Mouse (Mus musculus): ENCODE results near the gene Stk24.

The Stk24 gene

DNA sequence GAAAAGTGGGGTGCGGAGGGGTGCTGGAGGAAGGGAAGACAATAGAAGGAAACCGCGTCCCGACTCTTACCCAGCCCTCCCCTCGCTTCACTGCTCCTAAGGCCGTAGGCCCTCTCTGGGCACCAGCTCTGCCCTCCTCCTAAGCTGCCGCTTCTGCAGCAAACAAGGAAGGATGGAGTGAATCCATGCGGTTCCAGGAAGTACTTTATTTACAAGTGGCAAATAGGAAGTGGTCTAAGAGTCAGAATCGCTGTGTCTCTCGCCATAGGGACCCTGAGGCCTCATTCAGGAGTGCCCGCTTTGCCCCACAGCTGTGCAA, at the start of gene Stk24:
TSS of gene Stk24 (minus strand) at position 185 of the 319 bp plus-strand sequence.
- CTCF ChIA-PET = interaction anchor here (0.6 to 1.0 kb wide), 2 partner anchors 18 to 28 kb away, joined by 3 to 5 read pairs; no protein-coding TSS in a partner anchor

GRCm38 (mm10) chr14:121428148-121428547, 48.3 kb upstream of the Stk24 start:
- CTCF ChIA-PET = no interaction called here

- CTCF ChIA-PET = no interaction called here
Observed at GRCm38 (mm10) chr14:121426743-121427142, 46.9 kb upstream of the Stk24 start.

- CTCF ChIA-PET = interaction anchor here (0.5 to 0.8 kb wide), 2 partner anchors 145 to 1048 kb away, joined by 4 to 7 read pairs; no protein-coding TSS in a partner anchor
Observed at GRCm38 (mm10) chr14:121425004-121425793, 45.4 kb upstream of the Stk24 start.

- CTCF ChIA-PET = no interaction called here
Observed at GRCm38 (mm10) chr14:121423341-121423751, 43.5 kb upstream of the Stk24 start.

GRCm38 (mm10) chr14:121422664-121423340, 43.0 kb upstream of the Stk24 start:
- CTCF ChIA-PET = interaction anchor here (0.6 kb wide), 1 partner anchor 107 kb away, joined by 3 read pairs; no protein-coding TSS in a partner anchor

- CTCF ChIA-PET = no interaction called here
Observed at GRCm38 (mm10) chr14:121422000-121422399, 42.2 kb upstream of the Stk24 start.

DNA sequence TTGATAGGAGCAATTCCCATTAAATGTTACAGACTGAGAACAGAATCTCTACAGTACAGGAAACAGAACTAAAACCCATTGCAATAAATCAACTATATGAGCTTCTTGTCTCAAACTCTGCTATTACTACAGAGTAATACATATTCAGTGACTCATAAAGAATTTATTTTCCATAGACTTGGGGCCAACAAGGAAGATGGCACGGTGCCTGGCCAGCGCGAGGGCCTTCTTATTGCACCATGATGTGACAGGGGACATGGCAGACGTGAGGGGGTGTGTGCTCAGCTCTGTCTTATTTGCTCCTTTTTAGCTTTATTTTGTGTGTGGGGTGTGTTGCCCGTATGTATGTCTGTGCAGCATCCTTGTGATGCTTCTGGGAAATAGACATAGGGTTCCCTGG, 37.8 kb upstream of the Stk24 start:
- CTCF ChIA-PET = no interaction called here

DNA sequence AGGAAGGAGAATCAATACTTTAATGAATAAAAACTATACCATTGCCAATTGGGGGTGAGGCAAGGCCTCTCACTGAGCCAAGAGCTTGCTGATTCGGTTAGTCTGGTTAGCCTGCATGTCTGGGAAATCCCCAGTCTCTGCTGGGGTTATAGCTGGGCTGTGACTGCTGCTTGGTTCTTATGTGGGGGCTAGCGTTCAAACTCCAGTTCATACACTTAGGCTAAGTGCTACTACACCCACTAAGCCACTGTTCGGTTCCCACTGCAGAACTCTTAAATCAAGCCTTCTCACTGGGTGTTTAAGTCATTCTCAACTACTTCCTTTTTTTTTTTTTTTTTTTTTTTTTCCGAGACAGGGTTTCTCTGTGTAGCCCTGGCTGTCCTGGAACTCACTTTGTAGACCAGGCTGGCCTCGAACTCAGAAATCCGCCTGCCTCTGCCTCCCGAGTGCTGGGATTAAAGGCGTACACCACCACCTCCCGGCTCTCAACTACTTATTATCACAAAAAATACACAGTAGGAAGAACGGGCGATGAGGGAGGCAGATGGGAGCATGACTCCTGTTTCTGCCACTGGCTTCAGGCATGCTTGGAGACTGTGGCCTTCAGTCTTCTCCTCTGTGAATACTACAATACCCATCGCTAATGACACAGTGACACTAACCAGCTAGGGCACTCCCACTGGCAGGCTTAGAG, 37.0 kb upstream of the Stk24 start:
- CTCF ChIA-PET = interaction anchor here (0.6 kb wide), 1 partner anchor 1168 kb away, joined by 7 read pairs; no protein-coding TSS in a partner anchor

GRCm38 (mm10) chr14:121414635-121415241, 34.9 kb upstream of the Stk24 start:
- CTCF ChIA-PET = no interaction called here

DNA sequence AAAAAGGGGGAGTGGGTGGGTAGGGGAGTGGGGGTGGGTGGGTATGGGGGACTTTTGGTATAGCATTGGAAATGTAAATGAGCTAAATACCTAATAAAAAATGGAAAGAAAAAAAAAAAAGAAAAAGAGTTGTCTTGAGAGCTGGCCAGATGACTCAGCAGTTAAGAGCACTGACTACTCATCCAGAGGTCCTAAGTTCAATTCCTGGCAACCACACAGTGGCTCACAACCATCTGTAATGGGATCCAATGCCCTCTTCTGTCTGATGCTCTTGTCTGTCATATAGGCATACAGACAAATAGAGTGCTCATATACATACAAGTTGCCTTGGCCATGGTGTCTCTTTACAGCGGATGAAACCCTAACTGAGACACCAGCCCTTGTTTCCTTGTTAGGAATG, 33.9 kb upstream of the Stk24 start:
- CTCF ChIA-PET = interaction anchor here (0.7 kb wide), 1 partner anchor 45 kb away, joined by 3 read pairs; no protein-coding TSS in a partner anchor

DNA sequence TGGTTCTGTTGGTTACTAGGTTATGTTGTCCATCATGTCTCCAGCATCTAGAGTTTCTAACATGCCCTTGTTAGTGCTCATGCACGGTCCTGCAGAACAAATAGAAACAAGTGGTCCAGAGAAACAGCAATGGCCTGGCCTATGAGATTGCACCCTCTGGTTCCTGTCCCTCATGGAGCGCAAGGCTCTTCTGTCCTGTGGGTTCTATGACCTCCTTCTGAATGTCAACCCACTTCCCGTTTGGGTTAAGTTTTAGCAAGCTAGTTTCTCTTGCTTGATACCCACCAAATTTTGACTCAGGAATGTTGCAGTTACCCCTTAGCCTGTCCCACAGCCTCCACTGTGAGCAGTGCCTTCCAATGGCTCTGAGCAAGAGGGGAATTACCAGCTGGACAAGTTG, 29.1 kb upstream of the Stk24 start:
- CTCF ChIA-PET = no interaction called here

- CTCF ChIA-PET = no interaction called here
Observed at GRCm38 (mm10) chr14:121406943-121407342, 27.1 kb upstream of the Stk24 start.

DNA sequence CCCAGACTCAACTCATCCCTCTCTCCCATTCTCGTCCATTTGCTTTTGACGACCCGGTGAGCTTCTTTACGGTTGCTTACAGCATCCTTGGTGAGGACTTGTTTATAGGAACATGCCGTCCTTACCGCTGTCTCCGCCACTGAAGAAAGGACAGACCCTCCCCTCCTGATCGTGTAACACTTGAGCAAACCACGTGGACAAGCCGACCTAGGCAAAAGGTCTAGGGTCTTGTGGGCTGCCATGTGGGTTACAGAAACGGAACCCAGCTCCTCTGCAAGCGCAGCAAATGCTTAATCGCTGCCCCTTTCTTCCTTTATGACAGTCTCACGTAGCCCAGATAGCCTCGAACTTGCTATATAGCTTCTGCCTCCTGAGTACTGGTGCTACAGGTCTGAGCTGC, 25.7 kb upstream of the Stk24 start:
- CTCF ChIA-PET = interaction anchor here (0.6 kb wide), 1 partner anchor 102 kb away, joined by 8 read pairs; no protein-coding TSS in a partner anchor

GRCm38 (mm10) chr14:121405120-121405519, 25.3 kb upstream of the Stk24 start:
- CTCF ChIA-PET = interaction anchor here (0.6 kb wide), 1 partner anchor 101 kb away, joined by 8 read pairs; no protein-coding TSS in a partner anchor

GRCm38 (mm10) chr14:121399676-121400075, 19.9 kb upstream of the Stk24 start:
- CTCF ChIA-PET = no interaction called here

- CTCF ChIA-PET = interaction anchor here (0.8 kb wide), 1 partner anchor 18 kb away, joined by 5 read pairs; the partner anchor contains the start of gene Stk24
Observed at GRCm38 (mm10) chr14:121397471-121397870, 17.7 kb upstream of the Stk24 start.

- CTCF ChIA-PET = no interaction called here
Observed at GRCm38 (mm10) chr14:121395125-121395524, 15.3 kb upstream of the Stk24 start.

- CTCF ChIA-PET = interaction anchor here (0.6 kb wide), 1 partner anchor 797 kb away, joined by 17 read pairs; no protein-coding TSS in a partner anchor
Observed at GRCm38 (mm10) chr14:121391927-121392326, 12.1 kb upstream of the Stk24 start.

DNA sequence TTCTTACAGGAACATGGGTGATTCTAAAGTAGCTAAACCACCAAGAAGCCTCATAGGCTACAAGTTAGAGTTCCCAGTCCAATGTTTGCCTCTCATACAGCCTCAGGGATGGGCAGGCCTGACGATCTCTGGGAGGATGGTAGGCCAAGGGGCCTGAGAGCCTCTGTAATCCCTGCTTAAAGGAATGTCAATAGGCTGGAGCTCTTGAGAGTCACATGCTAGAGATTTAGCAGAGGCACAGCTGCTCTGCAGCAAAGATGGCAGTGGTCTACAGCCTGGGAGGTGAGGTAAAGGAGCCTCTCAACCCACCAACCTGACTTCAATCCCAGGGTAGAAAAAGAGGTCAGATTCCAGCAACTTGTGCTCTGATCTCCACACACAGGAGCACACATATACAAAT, 7.9 kb upstream of the Stk24 start:
- CTCF ChIA-PET = interaction anchor here (0.7 kb wide), 1 partner anchor 19 kb away, joined by 3 read pairs; no protein-coding TSS in a partner anchor

DNA sequence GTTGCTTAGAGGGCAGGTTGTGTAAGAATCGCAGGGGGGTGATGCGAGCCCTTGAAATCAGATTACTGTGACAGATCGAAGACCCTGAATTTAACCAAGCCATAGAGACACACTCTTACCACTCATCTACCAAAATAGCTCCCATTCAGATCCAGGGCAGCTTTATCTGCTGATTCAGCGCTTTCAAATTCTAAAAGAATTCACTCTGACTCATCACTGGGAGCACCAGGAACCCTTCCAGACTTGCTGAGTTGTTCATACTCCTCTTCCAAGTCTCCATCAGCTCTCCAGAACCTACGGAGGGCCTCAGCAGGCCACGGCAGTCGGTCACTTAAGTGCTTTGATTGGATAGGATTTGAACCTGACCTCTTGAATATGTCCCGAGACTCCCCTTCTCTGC, 5.6 kb upstream of the Stk24 start:
- CTCF ChIA-PET = interaction anchor here (0.7 kb wide), 1 partner anchor 11 kb away, joined by 3 read pairs; no protein-coding TSS in a partner anchor

Data from spleen, embryonic (tissue).